Mouse (Mus musculus): Measurements from ENCODE around the gene Anxa5. TPM values are rescaled to one million over a fixed set of nuclear protein-coding genes. Genes with fewer than 3 reads are reported as not detected.

Gene Anxa5
- total RNA-seq, 2 experiments from 2014 or later, result 140 to 143 TPM

- intact Hi-C loops (cut with DNase I), result no loop called here
- no peak for DNase-seq
Observed at GRCm38 (mm10) chr3:36455566-36455965, 20.1 kb downstream of the Anxa5 start.

- intact Hi-C loops (cut with DNase I), result no loop called here
- DNase-seq, result no peak
Observed at GRCm38 (mm10) chr3:36455124-36455523, 20.6 kb downstream of the Anxa5 start.

- no peak for DNase-seq
- intact Hi-C loops (cut with DNase I), result no loop called here
Observed at GRCm38 (mm10) chr3:36452502-36452901, 23.2 kb downstream of the Anxa5 start.

- no peak for DNase-seq
Observed at GRCm38 (mm10) chr3:36449292-36450165, 26.2 kb downstream of the Anxa5 start.

GRCm38 (mm10) chr3:36446918-36447317 lies 28.8 kb downstream of the Anxa5 start:
- intact Hi-C loops (cut with DNase I), result no loop called here
- no peak for DNase-seq

More at GRCm38 (mm10) chr3:36449292-36450165, 26.2 kb downstream of the Anxa5 start:
- intact Hi-C loops (cut with DNase I), result loop anchor here (2.0 kb wide), 1 partner anchor 17 kb away; no protein-coding TSS in a partner anchor

GRCm38 (mm10) chr3:36446506-36446905 lies 29.2 kb downstream of the Anxa5 start:
- intact Hi-C loops (cut with DNase I), result no loop called here
- no peak for DNase-seq

GRCm38 (mm10) chr3:36446041-36446440 lies 29.7 kb downstream of the Anxa5 start:
- intact Hi-C loops (cut with DNase I), result no loop called here
- DNase-seq, result no peak

GRCm38 (mm10) chr3:36442426-36442825 lies 33.3 kb downstream of the Anxa5 start:
- peak; percentile 42 to 45 for DNase-seq
- intact Hi-C loops (cut with DNase I), result loop anchor here (1.0 to 2.0 kb wide), 2 partner anchors 54 to 232 kb away; no protein-coding TSS in a partner anchor

- no peak for DNase-seq
- intact Hi-C loops (cut with DNase I), result no loop called here
Observed at GRCm38 (mm10) chr3:36440280-36440679, 35.4 kb downstream of the Anxa5 start.

- intact Hi-C loops (cut with DNase I), result no loop called here
- no peak for DNase-seq
Observed at GRCm38 (mm10) chr3:36430360-36430759, 45.3 kb downstream of the Anxa5 start.

- DNase-seq, result no peak
- intact Hi-C loops (cut with DNase I), result no loop called here
Observed at GRCm38 (mm10) chr3:36427386-36427785, 48.3 kb downstream of the Anxa5 start.

- DNase-seq, result no peak
- intact Hi-C loops (cut with DNase I), result no loop called here
Observed at GRCm38 (mm10) chr3:36409456-36409855, 66.2 kb downstream of the Anxa5 start.

- DNase-seq, result no peak
- intact Hi-C loops (cut with DNase I), result no loop called here
Observed at GRCm38 (mm10) chr3:36406967-36407366, 68.7 kb downstream of the Anxa5 start.

GRCm38 (mm10) chr3:36406340-36406739 lies 69.4 kb downstream of the Anxa5 start:
- intact Hi-C loops (cut with DNase I), result no loop called here
- DNase-seq, result peak; percentile 12 to 41

GRCm38 (mm10) chr3:36401900-36402299 lies 73.8 kb downstream of the Anxa5 start:
- intact Hi-C loops (cut with DNase I), result no loop called here
- DNase-seq, result no peak

- no peak for DNase-seq
Observed at GRCm38 (mm10) chr3:36400657-36401056, 75.0 kb downstream of the Anxa5 start.

More at GRCm38 (mm10) chr3:36400657-36401056, 75.0 kb downstream of the Anxa5 start:
- intact Hi-C loops (cut with DNase I), result no loop called here

Small RNA genes within 50 kb of the gene (microRNA-seq; reads per million reads assigned to microRNA genes)
- 0 to 1.3 reads per million in 2 experiments for gene Mir7009 (ENCODE audit: borderline number of aligned reads in 2 of 2)

Other genes with a start within 250 kb of the Anxa5 start
- gene 1810062G17Rik, start within 50 bp of the Anxa5 start, total RNA-seq (2021), result under 1 TPM in 1 of 2 experiments, not detected in 1; 0.30 TPM
- gene Gm11549, start 45.9 kb upstream of the Anxa5 start, total RNA-seq (2021), result not detected
- 10 to 100 TPM; 17.0 to 18.4 TPM for gene Exosc9, start 76.7 kb upstream of the Anxa5 start, total RNA-seq (2021)
- gene Ccna2, start 96.3 kb upstream of the Anxa5 start, total RNA-seq (2021), result 1 to 10 TPM; 1.5 TPM
- 1 to 10 TPM; 5.3 to 8.8 TPM for gene Bbs7, start 137.6 kb upstream of the Anxa5 start, total RNA-seq (2021)
- 1 to 10 TPM; 5.1 to 7.1 TPM for gene Trpc3, start 214.3 kb upstream of the Anxa5 start, total RNA-seq (2021)

All from heart, postnatal 36 days (tissue).